Mouse (Mus musculus) hindbrain, embryonic 13.5 days (tissue): ENCODE measurements around the gene Ttc9c. TPM values are rescaled to one million over a fixed set of nuclear protein-coding genes. Genes with fewer than 3 reads are reported as not detected.
A peak's percentile ranks its signal among the peaks of the same experiment; 100 is the strongest.

Experiments used
- ATAC-seq: fragments of 200-750 bp; cut with Nextera tagmentation; 2 replicates; pipeline ENCODE4 v1.8.0; 2017; ENCODE audit warnings: moderate TSS enrichment; ENCODE audit not compliant: low FRiP score
- H3K27ac ChIP-seq: fragments of 300-500 bp; sonication (generic); 2 replicates; pipeline ENCODE4 v1.5.1; 2015; ENCODE audit warnings: inconsistent platforms, mild to moderate bottlenecking, moderate library complexity
- H3K27me3 ChIP-seq: fragments of 300-500 bp; sonication (generic); 2 replicates; pipeline ENCODE4 v1.6.1; 2015; ENCODE audit warnings: mild to moderate bottlenecking, inconsistent platforms
- H3K36me3 ChIP-seq: fragments of 300-500 bp; sonication (generic); 2 replicates; pipeline ENCODE4 v1.6.1; 2015; ENCODE audit warnings: mild to moderate bottlenecking, inconsistent platforms
- H3K4me1 ChIP-seq: fragments of 300-500 bp; sonication (generic); replicated peaks from 2 replicates; pipeline ENCODE4 v1.6.1; 2015; ENCODE audit warnings: inconsistent platforms
- H3K4me2 ChIP-seq: fragments of 300-500 bp; sonication (generic); 2 replicates; pipeline ENCODE4 v1.6.1; 2015; ENCODE audit warnings: inconsistent platforms, mild to moderate bottlenecking, moderate library complexity
- H3K4me3 ChIP-seq: fragments of 300-500 bp; sonication (generic); 2 replicates; pipeline ENCODE4 v1.5.1; 2015; ENCODE audit warnings: mild to moderate bottlenecking, inconsistent platforms
- H3K9ac ChIP-seq: fragments of 300-500 bp; sonication (generic); 2 replicates; pipeline ENCODE4 v1.6.1; 2015; ENCODE audit warnings: mild to moderate bottlenecking, inconsistent platforms
- H3K9me3 ChIP-seq: fragments of 300-500 bp; sonication (generic); 2 replicates; pipeline ENCODE4 v1.6.1; 2016; ENCODE audit warnings: inconsistent platforms
- WGBS: fragments of 180-500 bp; shearing (Covaris S2); methylation state at CpG from one replicate; pipeline ENCODE4 v1.1.7; 2015; 5-methylcytosine and 5-hydroxymethylcytosine counted together
- polyA plus RNA-seq: library from polyadenylated mRNA; unstranded; fragments of >200 nt; fragmentation: Nextera tagmentation; extraction: Ambion mirVana; gene quantifications from 2 replicates; pipeline ENCODE4 v1.2.1, GENCODE M21; 2015

Gene Ttc9c
- polyA plus RNA-seq, 1 experiment from 2014 or later, result 60.4 TPM

DNA sequence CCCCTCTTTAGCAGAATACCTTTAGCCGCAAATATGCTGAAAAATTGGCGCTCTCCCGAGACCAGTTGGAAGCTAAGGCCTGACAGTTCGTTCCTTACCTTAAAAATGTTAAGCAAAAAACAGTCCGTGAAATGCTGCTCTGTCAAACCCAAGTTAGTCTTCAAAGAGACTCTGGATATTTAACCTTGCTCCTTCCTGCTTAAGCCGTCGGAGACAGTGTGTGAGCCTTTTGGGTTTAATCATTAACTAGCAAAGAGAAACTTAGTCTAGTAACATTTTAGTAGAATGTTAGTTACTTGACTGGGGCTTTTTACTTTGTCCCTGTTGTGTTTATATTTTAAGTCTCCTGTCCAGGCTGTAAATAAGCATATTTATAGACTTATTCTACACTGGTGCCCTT is 2.0 kb upstream of the Ttc9c start:
- H3K4me2 ChIP-seq, result peak overlapping the region; percentile 96
- ATAC-seq, result no peak
- H3K9me3 ChIP-seq, result no peaks in the 10 kb centered on the region
- peaks cover 33% of the 10 kb centered on the region for H3K36me3 ChIP-seq
- H3K27me3 ChIP-seq, result no peaks in the 10 kb centered on the region
- peaks cover 47% of the 10 kb centered on the region for H3K4me1 ChIP-seq
- 2% methylated on average over 7 of the region's 7 CpGs for whole genome bisulfite sequencing
- H3K9ac ChIP-seq, result peak overlapping the region; percentile 99
- peak overlapping the region; percentile 99 for H3K4me3 ChIP-seq
- H3K27ac ChIP-seq, result no peak overlapping the region; the same call in 1 of the 2 replicates

DNA sequence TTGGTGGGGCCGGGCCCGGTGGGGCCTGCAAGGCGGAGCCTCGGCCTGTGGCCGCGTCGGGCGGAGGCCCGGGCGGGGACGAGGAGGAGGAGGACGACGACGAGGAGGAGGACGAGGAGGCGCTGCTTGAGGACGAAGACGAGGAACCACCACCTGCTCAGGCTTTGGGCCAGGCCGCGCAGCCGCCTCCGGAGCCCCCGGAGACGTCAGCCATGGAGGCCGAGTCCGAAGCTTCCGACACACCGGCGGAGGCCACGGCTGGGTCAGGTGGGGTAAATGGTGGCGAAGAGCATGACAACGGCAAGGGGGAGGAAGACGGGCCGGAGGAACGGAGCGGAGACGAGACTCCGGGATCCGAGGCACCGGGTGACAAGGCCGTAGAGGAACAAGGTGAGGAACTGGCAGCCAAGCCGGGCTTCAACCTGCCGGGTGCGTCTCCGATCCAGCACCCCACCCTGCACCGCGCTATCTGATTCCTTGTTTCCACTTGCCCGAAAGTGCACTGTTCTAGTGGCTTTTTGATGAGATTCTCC is 1.4 kb upstream of the Ttc9c start:
- peak overlapping the region; percentile 99 for H3K4me3 ChIP-seq
- peak overlapping the region; percentile 99 for H3K9ac ChIP-seq
- H3K27ac ChIP-seq, result peak overlapping the region; percentile 99
- peak; percentile 41 for ATAC-seq
- peaks cover 31% of the 10 kb centered on the region for H3K36me3 ChIP-seq
- no peaks in the 10 kb centered on the region for H3K27me3 ChIP-seq
- H3K4me2 ChIP-seq, result peak overlapping the region; percentile 96
- no peaks in the 10 kb centered on the region for H3K9me3 ChIP-seq
- WGBS, result under 1% methylated on average over 48 of the region's 48 CpGs
- peaks cover 53% of the 10 kb centered on the region for H3K4me1 ChIP-seq

DNA sequence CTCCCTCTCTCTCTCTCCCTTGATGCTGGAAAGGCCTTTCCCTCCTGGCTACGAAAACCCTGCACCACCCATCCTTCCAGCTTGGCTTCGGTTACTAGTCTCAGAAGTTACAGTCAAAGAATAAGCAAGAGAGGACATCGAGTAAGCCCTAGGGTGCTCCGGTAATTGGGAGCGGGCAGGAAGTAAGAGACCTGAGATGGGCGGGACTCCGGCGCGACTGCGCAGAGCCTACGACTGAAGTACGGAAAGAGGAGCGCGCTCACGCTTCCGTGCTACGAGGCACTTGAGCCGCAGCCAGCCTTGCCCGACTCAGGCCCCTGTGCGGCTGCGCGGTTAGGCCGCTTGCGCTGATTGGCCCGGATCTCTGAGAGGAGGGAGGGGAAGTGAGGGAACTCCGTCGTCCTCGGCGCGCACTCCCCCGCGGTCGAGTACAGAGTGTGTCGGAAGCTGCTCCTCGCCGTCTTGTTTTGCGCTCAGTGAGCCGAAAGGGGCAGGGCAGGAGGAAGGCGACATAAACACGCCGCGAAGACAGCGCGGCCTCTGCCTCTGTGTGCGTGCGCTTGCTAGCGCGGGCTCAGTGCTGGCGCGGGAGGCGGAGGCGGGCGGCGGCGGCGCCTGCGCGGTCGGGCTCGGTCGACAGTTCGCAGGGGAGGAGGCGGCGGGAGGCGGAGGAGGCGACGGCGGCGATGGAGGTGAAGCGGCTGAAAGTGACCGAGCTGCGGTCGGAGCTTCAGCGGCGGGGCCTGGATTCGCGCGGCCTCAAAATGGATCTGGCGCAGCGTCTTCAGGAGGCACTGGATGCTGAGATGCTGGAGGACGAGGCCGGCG is 677 bp upstream of the Ttc9c start, which contains the start of gene Hnrnpul2:
TSS of gene Hnrnpul2 (plus strand) at position 415 of the 828 bp plus-strand sequence.
- H3K4me1 ChIP-seq, result peaks cover 58% of the 10 kb centered on the region
- H3K27ac ChIP-seq, result peak within 1 kb of the TSS; percentile 99
- H3K36me3 ChIP-seq, result peaks cover 29% of the 10 kb centered on the region
- peak within 1 kb of the TSS; percentile 99 for H3K9ac ChIP-seq
- ATAC-seq, result peak; percentile 97
- H3K4me3 ChIP-seq, result peak within 1 kb of the TSS; percentile 99
- no peaks in the 10 kb centered on the region for H3K9me3 ChIP-seq
- peak within 1 kb of the TSS; percentile 96 for H3K4me2 ChIP-seq
- no peaks in the 10 kb centered on the region for H3K27me3 ChIP-seq
- WGBS, result under 1% methylated on average over 81 of the region's 83 CpGs

DNA sequence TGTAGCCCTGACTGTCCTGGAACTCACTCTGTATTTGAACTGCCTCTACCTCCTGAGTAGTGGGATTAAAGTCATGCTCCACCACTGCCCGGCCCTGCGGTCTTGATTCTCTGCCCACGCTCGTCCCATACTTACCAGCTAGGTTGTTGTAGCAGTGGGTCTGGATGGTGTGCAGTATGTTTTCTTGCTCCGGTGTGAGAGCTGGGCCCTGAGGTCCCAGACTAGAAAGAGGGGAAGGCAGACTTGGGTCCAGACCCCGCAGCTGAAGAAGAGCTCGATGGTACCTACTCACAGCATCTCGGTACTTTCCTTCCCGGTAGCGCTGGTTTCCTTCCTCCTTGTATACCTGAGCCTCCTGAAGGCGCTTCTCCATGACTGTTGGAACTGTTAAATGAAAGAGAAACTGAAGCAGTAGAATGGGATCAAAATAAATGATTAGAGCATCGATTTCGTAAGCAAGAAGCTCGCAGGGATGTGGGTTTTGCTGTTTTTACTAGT is 783 bp downstream of the Ttc9c start:
- H3K4me1 ChIP-seq, result peaks cover 56% of the 10 kb centered on the region
- 35% methylated on average over 14 of the region's 14 CpGs for WGBS
- peak overlapping the region; percentile 90 for H3K9ac ChIP-seq

DNA sequence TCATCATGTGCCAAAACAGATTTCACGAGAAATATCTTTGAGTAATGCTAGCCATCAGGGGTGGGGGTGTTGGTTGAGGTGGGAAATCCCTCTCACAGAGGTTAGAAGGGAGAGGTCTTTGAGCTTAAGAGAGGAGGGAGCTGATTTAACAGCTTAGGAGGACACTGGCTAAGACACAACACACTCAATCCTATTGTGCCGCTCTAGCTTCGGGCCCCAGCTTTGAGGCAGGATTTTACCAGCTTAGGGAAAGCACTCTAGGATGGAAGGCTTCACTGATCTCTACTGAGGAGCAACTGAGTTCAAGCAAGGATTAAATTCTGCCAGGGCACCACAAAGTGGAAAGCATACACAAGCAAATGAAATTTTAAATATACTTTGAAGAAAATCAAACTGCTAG is 2.1 kb downstream of the Ttc9c start:
- peak overlapping the region; percentile 49 for H3K9ac ChIP-seq
- 78% methylated on average over 3 of the region's 3 CpGs for WGBS
- peaks cover 42% of the 10 kb centered on the region for H3K4me1 ChIP-seq
- H3K27me3 ChIP-seq, result no peaks in the 10 kb centered on the region
- peak overlapping the region; percentile 16 for H3K4me3 ChIP-seq
- no peaks in the 10 kb centered on the region for H3K9me3 ChIP-seq
- H3K27ac ChIP-seq, result no peak overlapping the region
- H3K4me2 ChIP-seq, result peak overlapping the region; percentile 27
- H3K36me3 ChIP-seq, result peaks cover 31% of the 10 kb centered on the region
- no peak for ATAC-seq

More for the DNA sequence above, 783 bp downstream of the Ttc9c start:
- Histone ChIP-seq H3K36me3 (peaks cover 26% of the 10 kb centered on the region), H3K27me3 (no peaks in the 10 kb centered on the region), H3K4me2 (peak overlapping the region; percentile 96), H3K9me3 (no peaks in the 10 kb centered on the region), H3K4me3 (peak overlapping the region; percentile 99), H3K27ac (peak overlapping the region; percentile 89)
- ATAC-seq, result no peak

DNA sequence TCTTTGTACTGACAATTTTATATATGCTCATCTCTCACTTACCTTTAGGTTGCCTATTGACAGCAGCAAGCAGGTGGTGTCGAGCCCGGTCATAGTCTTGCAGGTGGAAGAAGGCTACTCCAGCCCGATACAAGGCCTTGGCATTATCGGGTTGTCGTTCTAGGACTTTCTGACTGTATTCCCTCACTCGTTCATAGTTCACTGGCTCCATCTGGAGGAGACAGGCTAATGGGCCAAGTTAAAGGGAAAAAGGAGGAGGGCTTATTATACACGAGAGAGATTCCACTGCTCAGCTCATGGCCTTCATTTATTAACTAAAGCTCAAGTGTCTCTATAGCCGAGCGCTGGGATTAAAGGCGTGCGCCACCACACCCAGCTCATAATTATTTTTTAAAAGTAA is 3.3 kb downstream of the Ttc9c start:
- peaks cover 40% of the 10 kb centered on the region for H3K36me3 ChIP-seq
- peaks cover 35% of the 10 kb centered on the region for H3K4me1 ChIP-seq
- no peaks in the 10 kb centered on the region for H3K9me3 ChIP-seq
- peak overlapping the region; percentile 53; the same call in 1 of the 2 replicates for H3K9ac ChIP-seq
- H3K27me3 ChIP-seq, result no peaks in the 10 kb centered on the region
- H3K4me2 ChIP-seq, result peak overlapping the region; percentile 19; the same call in 1 of the 2 replicates
- WGBS, result 74% methylated on average over 11 of the region's 11 CpGs
- H3K27ac ChIP-seq, result no peak overlapping the region
- H3K4me3 ChIP-seq, result no peak overlapping the region
- no peak for ATAC-seq

DNA sequence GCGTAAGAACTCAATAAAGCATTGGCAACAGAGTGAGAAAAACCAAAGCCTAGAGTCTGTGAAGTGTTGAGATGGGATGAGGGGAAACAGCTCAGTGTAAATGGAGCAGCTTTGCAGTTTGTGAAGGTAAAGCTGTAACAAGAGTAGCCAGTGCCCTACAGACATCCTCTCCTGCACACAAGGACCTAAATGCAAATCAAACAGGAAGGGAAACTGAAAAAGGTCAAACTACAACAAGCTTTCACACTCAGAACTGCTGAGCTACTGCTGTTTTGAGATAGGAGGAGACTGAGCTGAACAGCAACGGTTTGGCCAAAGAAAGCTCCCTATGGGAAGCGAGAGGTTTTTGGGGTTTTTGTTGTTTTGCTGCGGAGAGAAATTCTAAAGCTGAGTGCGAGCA is 12.3 kb downstream of the Ttc9c start:
- no peak overlapping the region for H3K4me3 ChIP-seq
- no peaks in the 10 kb centered on the region for H3K27me3 ChIP-seq
- H3K4me1 ChIP-seq, result peaks cover 24% of the 10 kb centered on the region
- no peak for ATAC-seq
- no peaks in the 10 kb centered on the region for H3K9me3 ChIP-seq
- H3K4me2 ChIP-seq, result no peak overlapping the region
- WGBS, result 95% methylated on average over 5 of the region's 5 CpGs
- H3K27ac ChIP-seq, result no peak overlapping the region
- peaks cover 64% of the 10 kb centered on the region for H3K36me3 ChIP-seq
- no peak overlapping the region for H3K9ac ChIP-seq

DNA sequence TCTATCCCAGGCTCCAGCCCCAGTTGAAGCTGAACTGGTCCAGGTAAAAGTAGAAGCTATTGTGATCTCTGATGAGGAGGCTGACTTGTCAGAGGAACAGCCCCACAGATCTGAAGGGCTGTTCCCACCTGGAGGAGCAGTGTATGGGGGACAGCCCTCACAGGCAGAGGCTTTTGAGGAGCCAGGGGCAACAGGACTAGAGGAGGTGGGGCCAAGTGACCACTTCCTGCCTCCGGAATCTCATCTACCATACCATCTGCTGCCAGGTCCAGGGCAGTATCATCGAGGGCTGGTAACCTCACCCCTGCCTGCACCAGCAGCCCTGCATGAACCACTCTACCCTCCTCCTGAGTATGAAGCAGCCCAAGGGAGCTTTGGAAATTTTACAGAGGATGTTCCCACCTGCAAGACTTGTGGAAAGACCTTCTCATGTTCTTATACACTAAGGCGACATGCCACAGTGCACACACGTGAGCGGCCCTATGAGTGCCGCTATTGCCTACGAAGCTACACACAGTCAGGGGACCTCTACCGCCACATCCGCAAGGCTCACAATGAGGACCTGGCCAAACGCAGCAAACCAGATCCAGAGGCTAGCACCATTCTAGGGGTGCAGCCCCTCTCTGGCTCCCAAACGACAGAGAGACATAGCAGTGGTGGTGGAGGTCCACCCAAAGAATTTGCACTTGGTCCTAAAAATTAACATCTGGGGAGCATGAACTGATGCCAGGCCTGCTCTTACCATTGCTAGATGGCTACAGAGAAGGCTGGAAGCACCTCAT is 15.1 kb downstream of the Ttc9c start:
- Histone ChIP-seq H3K27me3 (no peaks in the 10 kb centered on the region), H3K9ac (no peak overlapping the region), H3K27ac (no peak overlapping the region), H3K36me3 (peaks cover 43% of the 10 kb centered on the region), H3K4me1 (peaks cover 27% of the 10 kb centered on the region), H3K4me3 (no peak overlapping the region), H3K9me3 (no peaks in the 10 kb centered on the region), H3K4me2 (no peak overlapping the region)
- 92% methylated on average over 11 of the region's 11 CpGs for WGBS
- no peak for ATAC-seq

DNA sequence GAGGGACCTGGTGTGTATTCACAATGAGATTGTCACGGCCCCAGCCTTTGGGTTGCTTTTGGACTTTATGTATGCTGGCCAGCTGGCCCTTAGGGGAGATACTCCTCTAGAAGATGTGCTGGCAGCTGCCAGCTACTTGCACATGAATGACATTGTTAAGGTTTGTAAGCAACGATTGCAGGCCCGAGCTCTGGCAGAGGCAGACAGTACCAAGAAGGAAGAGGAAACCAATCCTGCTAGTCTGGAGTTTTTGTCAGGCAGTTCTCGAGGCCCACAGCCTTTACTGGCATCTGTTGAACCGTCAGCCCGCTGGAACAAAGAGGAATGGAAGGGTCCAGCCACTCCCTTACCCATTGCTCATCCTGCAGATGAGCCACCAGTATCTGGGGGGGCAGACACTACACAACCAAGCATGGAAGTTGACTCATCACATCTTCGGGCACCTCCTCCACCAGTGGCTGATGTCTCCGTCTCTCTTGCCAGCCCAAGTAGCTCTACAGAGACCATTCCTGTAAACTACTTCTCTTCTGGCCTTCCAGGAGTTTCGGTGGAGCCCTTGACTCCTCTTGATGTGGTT is 15.8 kb downstream of the Ttc9c start:
- Histone ChIP-seq H3K9me3 (no peaks in the 10 kb centered on the region), H3K36me3 (peaks cover 38% of the 10 kb centered on the region), H3K4me2 (peak overlapping the region; percentile 73), H3K4me3 (peak overlapping the region; percentile 60), H3K27me3 (no peaks in the 10 kb centered on the region), H3K9ac (peak overlapping the region; percentile 46; the same call in 1 of the 2 replicates), H3K4me1 (peaks cover 30% of the 10 kb centered on the region), H3K27ac (peak overlapping the region; percentile 90)
- WGBS, result 91% methylated on average over 9 of the region's 9 CpGs
- no peak for ATAC-seq

DNA sequence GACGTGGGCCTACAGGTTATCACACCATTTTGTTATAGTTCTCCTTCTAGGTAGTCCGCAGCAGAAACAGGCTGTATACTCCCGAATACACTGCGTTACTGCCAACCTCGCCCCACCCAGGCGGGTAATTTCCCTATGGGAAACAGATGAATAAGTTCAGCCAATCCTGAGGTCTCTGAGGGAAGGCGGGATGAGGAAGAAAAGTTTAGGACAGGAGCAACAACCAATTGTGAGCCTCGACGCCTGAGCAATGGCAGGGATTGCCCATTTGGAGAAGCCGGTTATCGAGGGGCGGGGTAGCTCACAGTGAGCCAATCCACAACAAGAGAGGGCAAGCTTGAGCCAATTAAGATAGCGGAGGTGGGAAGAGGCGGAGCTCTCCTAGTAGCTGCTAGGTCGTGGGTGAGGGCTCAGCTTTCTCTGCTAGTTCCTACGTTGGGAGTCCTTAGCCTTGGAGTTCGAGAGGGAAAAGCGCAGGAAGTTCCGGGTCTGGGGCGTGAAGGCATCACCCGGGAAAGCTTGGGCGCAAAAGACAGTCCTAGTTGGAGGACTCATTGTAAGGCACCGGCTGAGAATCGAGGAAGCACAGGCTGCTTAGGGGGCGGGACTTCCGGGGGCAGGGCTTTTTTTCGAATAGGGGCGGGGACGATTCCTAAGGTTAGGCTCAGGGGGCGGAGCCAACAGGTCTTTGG is 16.9 kb downstream of the Ttc9c start, which contains the start of gene Zbtb3:
TSS of gene Zbtb3 (plus strand) at position 426 of the 692 bp plus-strand sequence.
- under 1% methylated on average over 30 of the region's 30 CpGs for WGBS
- H3K4me3 ChIP-seq, result peak within 1 kb of the TSS; percentile 60
- H3K27ac ChIP-seq, result peak within 1 kb of the TSS; percentile 90
- H3K4me1 ChIP-seq, result peaks cover 37% of the 10 kb centered on the region
- no peaks in the 10 kb centered on the region for H3K9me3 ChIP-seq
- no peaks in the 10 kb centered on the region for H3K27me3 ChIP-seq
- peak within 1 kb of the TSS; percentile 73 for H3K4me2 ChIP-seq
- H3K9ac ChIP-seq, result peak within 1 kb of the TSS; percentile 69
- peak; percentile 98 for ATAC-seq
- peaks cover 28% of the 10 kb centered on the region for H3K36me3 ChIP-seq

DNA sequence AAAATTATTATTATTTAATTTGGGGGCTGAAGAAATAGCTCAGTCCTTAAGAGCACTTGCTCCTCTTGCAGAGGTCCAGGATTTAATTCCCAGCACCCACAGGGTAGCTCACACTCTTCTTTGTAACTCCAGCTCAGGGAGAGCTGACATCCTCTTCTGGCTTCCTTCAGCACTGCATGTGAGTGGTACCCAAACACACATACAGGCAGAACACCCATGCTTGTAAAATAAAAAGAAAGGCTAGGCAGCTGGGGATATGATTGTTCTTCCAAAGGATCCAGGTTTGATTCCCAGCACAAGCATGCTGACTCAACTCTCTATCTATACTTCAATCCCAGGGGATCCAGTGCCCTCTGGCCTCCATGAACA is 20.2 kb downstream of the Ttc9c start:
- H3K36me3 ChIP-seq, result peaks cover 22% of the 10 kb centered on the region
- peak overlapping the region; percentile 97 for H3K4me2 ChIP-seq
- peaks cover 30% of the 10 kb centered on the region for H3K4me1 ChIP-seq
- H3K9ac ChIP-seq, result peak overlapping the region; percentile 16; the same call in 1 of the 2 replicates
- no peaks in the 10 kb centered on the region for H3K27me3 ChIP-seq
- no peak overlapping the region for H3K4me3 ChIP-seq
- H3K27ac ChIP-seq, result no peak overlapping the region
- ATAC-seq, result no peak
- H3K9me3 ChIP-seq, result no peaks in the 10 kb centered on the region
